Mouse (Mus musculus): ENCODE measurements at regions not wholly inside any gene's neighbourhood (a gene's known extent, or its start where the extent isn't known, plus 50 kb on each side); places are given as distances from the start of the nearest gene placed in this dataset.
A peak's percentile ranks its signal among the peaks of the same experiment; 100 is the strongest.

GRCm38 (mm10) chr6:31166347-31166746 lies 207.5 kb upstream of the Klf14 start:
- H3K27me3 ChIP-seq (replicated peaks; ENCODE audit: control insufficient read depth, insufficient read depth, low read length) = no peaks in the 10 kb centered on the region
- TF ChIP-seq CTCF (conservative IDR thresholded peaks at IDR 0.05; ENCODE audit: insufficient read depth, insufficient read length, low read depth, low read length) (no peak), POLR2A (IDR thresholded peaks at IDR 0.05; ENCODE audit: low read depth, low read length) (no peak)
- DNase-seq = no peak
- 68% methylated on average over 8 of the region's 8 CpGs for WGBS
- H3K36me3 ChIP-seq (ENCODE audit: control insufficient read depth, insufficient read depth, low read length) = peaks cover 8% of the 10 kb centered on the region; the same call in 1 of the 2 replicates
- peaks cover 5% of the 10 kb centered on the region; the same call in 1 of the 2 replicates for H3K4me1 ChIP-seq (ENCODE audit: control insufficient read depth, insufficient read depth, low read length)
- H3K27ac ChIP-seq (ENCODE audit: insufficient read depth, low read depth, low read length) = no peak overlapping the region
- H3K4me3 ChIP-seq (ENCODE audit: insufficient read depth, low read depth, low read length) = no peak overlapping the region

- no peak for TF ChIP-seq POLR2A (IDR thresholded peaks at IDR 0.05; ENCODE audit: low read depth, low read length)
- no peak for TF ChIP-seq CTCF (conservative IDR thresholded peaks at IDR 0.05; ENCODE audit: insufficient read depth, insufficient read length, low read depth, low read length)
- peaks cover 5% of the 10 kb centered on the region; the same call in 1 of the 2 replicates for H3K4me1 ChIP-seq (ENCODE audit: control insufficient read depth, insufficient read depth, low read length)
- H3K27me3 ChIP-seq (replicated peaks; ENCODE audit: control insufficient read depth, insufficient read depth, low read length) = no peaks in the 10 kb centered on the region
- DNase-seq = no peak
- H3K36me3 ChIP-seq (ENCODE audit: control insufficient read depth, insufficient read depth, low read length) = peaks cover 8% of the 10 kb centered on the region; the same call in 1 of the 2 replicates
- 79% methylated on average over 5 of the region's 5 CpGs for WGBS
- H3K4me3 ChIP-seq (ENCODE audit: insufficient read depth, low read depth, low read length) = no peak overlapping the region
- no peak overlapping the region for H3K27ac ChIP-seq (ENCODE audit: insufficient read depth, low read depth, low read length)
These were observed 208.9 kb upstream of the Klf14 start for GRCm38 (mm10) chr6:31167732-31168131.

- no peaks in the 10 kb centered on the region for H3K27me3 ChIP-seq (replicated peaks; ENCODE audit: control insufficient read depth, insufficient read depth, low read length)
- WGBS = 91% methylated on average over 3 of the region's 3 CpGs
- H3K4me3 ChIP-seq (ENCODE audit: insufficient read depth, low read depth, low read length) = no peak overlapping the region
- TF ChIP-seq POLR2A (IDR thresholded peaks at IDR 0.05; ENCODE audit: low read depth, low read length) = no peak
- TF ChIP-seq CTCF (conservative IDR thresholded peaks at IDR 0.05; ENCODE audit: insufficient read depth, insufficient read length, low read depth, low read length) = no peak
- no peak overlapping the region for H3K27ac ChIP-seq (ENCODE audit: insufficient read depth, low read depth, low read length)
- H3K4me1 ChIP-seq (ENCODE audit: control insufficient read depth, insufficient read depth, low read length) = peaks cover 5% of the 10 kb centered on the region; the same call in 1 of the 2 replicates
- H3K36me3 ChIP-seq (ENCODE audit: control insufficient read depth, insufficient read depth, low read length) = peaks cover 8% of the 10 kb centered on the region; the same call in 1 of the 2 replicates
- no peak for DNase-seq
These were observed 209.9 kb upstream of the Klf14 start for GRCm38 (mm10) chr6:31168730-31169129.

GRCm38 (mm10) chr6:31169343-31169742 lies 210.5 kb upstream of the Klf14 start:
- H3K27ac ChIP-seq (ENCODE audit: insufficient read depth, low read depth, low read length) = no peak overlapping the region
- TF ChIP-seq POLR2A (IDR thresholded peaks at IDR 0.05; ENCODE audit: low read depth, low read length) (no peak), CTCF (conservative IDR thresholded peaks at IDR 0.05; ENCODE audit: insufficient read depth, insufficient read length, low read depth, low read length) (no peak)
- 76% methylated on average over 9 of the region's 9 CpGs for WGBS

GRCm38 (mm10) chr6:31169868-31170600 lies 211.2 kb upstream of the Klf14 start:
- 46% methylated on average over 9 of the region's 9 CpGs for WGBS

More at GRCm38 (mm10) chr6:31169343-31169742, 210.5 kb upstream of the Klf14 start:
- no peak for DNase-seq
- H3K27me3 ChIP-seq (replicated peaks; ENCODE audit: control insufficient read depth, insufficient read depth, low read length) = no peaks in the 10 kb centered on the region
- peaks cover 8% of the 10 kb centered on the region; the same call in 1 of the 2 replicates for H3K36me3 ChIP-seq (ENCODE audit: control insufficient read depth, insufficient read depth, low read length)
- H3K4me3 ChIP-seq (ENCODE audit: insufficient read depth, low read depth, low read length) = no peak overlapping the region
- H3K4me1 ChIP-seq (ENCODE audit: control insufficient read depth, insufficient read depth, low read length) = peaks cover 5% of the 10 kb centered on the region; the same call in 1 of the 2 replicates

GRCm38 (mm10) chr6:31171831-31172569 lies 213.1 kb upstream of the Klf14 start:
- no peak overlapping the region for H3K4me3 ChIP-seq (ENCODE audit: insufficient read depth, low read depth, low read length)
- no peak for TF ChIP-seq POLR2A (IDR thresholded peaks at IDR 0.05; ENCODE audit: low read depth, low read length)
- TF ChIP-seq CTCF (conservative IDR thresholded peaks at IDR 0.05; ENCODE audit: insufficient read depth, insufficient read length, low read depth, low read length) = no peak
- H3K4me1 ChIP-seq (ENCODE audit: control insufficient read depth, insufficient read depth, low read length) = peaks cover 5% of the 10 kb centered on the region; the same call in 1 of the 2 replicates
- peaks cover 2% of the 10 kb centered on the region; the same call in 1 of the 2 replicates for H3K36me3 ChIP-seq (ENCODE audit: control insufficient read depth, insufficient read depth, low read length)
- no peak overlapping the region for H3K27ac ChIP-seq (ENCODE audit: insufficient read depth, low read depth, low read length)
- no peaks in the 10 kb centered on the region for H3K27me3 ChIP-seq (replicated peaks; ENCODE audit: control insufficient read depth, insufficient read depth, low read length)
- no peak for DNase-seq
- WGBS = 90% methylated on average over 10 of the region's 10 CpGs

More at GRCm38 (mm10) chr6:31169868-31170600, 211.2 kb upstream of the Klf14 start:
- H3K4me3 ChIP-seq (ENCODE audit: insufficient read depth, low read depth, low read length) = no peak overlapping the region
- peaks cover 5% of the 10 kb centered on the region; the same call in 1 of the 2 replicates for H3K4me1 ChIP-seq (ENCODE audit: control insufficient read depth, insufficient read depth, low read length)
- no peak for DNase-seq
- H3K27ac ChIP-seq (ENCODE audit: insufficient read depth, low read depth, low read length) = no peak overlapping the region
- H3K27me3 ChIP-seq (replicated peaks; ENCODE audit: control insufficient read depth, insufficient read depth, low read length) = no peaks in the 10 kb centered on the region
- 0 out of 2 replicates have a peak, but pooled peaks have one; percentile 9 for TF ChIP-seq CTCF (conservative IDR thresholded peaks at IDR 0.05; ENCODE audit: insufficient read depth, insufficient read length, low read depth, low read length)
- no peak for TF ChIP-seq POLR2A (IDR thresholded peaks at IDR 0.05; ENCODE audit: low read depth, low read length)
- peaks cover 8% of the 10 kb centered on the region; the same call in 1 of the 2 replicates for H3K36me3 ChIP-seq (ENCODE audit: control insufficient read depth, insufficient read depth, low read length)

Data from kidney, adult 2 months (tissue).